Mouse (Mus musculus) stomach, adult 2 months (tissue): ENCODE measurements around the gene 2810459M11Rik. TPM values are rescaled to one million over a fixed set of nuclear protein-coding genes. Genes with fewer than 3 reads are reported as not detected.

ENCODE experiments used
- polyA plus RNA-seq: library from polyadenylated mRNA; depleted of rRNA; stranded (reverse); fragments of >200 nt; gene quantifications from 2 replicates; pipeline ENCODE4 v1.2.3, GENCODE M21; 2012; rRNA removed

The 2810459M11Rik gene
- polyA plus RNA-seq, result 9.8 and 14.5 TPM in 2 replicates

GRCm38 (mm10) chr1:86045848-86046805 lies at the start of gene 2810459M11Rik:
Gene 2810459M11Rik, plus strand, starts transcription at chr1:86045863.

GRCm38 (mm10) chr1:86016516-86016915 lies 29.1 kb upstream of the 2810459M11Rik start, which contains the start of gene Spata3:
Gene Spata3, plus strand, starts transcription at chr1:86016816.

GRCm38 (mm10) chr1:86064271-86064991 lies 18.8 kb downstream of the 2810459M11Rik start, which contains the start of gene Psmd1:
Gene Psmd1, plus strand, starts transcription at chr1:86064387.

Other genes with a start within 250 kb of the 2810459M11Rik start
- 78.0 and 89.6 TPM in 2 replicates for gene Itm2c, start 151.6 kb upstream of the 2810459M11Rik start, polyA plus RNA-seq
- gene 4933407L21Rik, start 117.4 kb upstream of the 2810459M11Rik start, polyA plus RNA-seq, result not detected in 2 replicates
- 0.15 and 0.19 TPM in 2 replicates for gene Gpr55, start 84.9 kb upstream of the 2810459M11Rik start, polyA plus RNA-seq
- not detected in 2 replicates for gene Spata3, start 29.0 kb upstream of the 2810459M11Rik start, polyA plus RNA-seq
- 9.0 and 9.3 TPM in 2 replicates for gene Psmd1, start 18.5 kb downstream of the 2810459M11Rik start, polyA plus RNA-seq
- gene Htr2b, start 66.1 kb downstream of the 2810459M11Rik start, polyA plus RNA-seq, result 1.9 TPM in 2 replicates
- 0.12 TPM in 1 of 2 replicates, not detected in the other for gene Gm21972, start 87.8 kb downstream of the 2810459M11Rik start, polyA plus RNA-seq
- gene Armc9, start 108.9 kb downstream of the 2810459M11Rik start, polyA plus RNA-seq, result 1.1 and 1.5 TPM in 2 replicates